In genomic region chr16:4896249-4897027, GRCm38 (mm10) we compare ENCODE assay signal across 9 mouse cellular contexts. TPM values are rescaled to one million over a fixed set of nuclear protein-coding genes. Genes with fewer than 3 reads are reported as not detected.
DNase-seq lines count a peak whose midpoint lies in the region; ATAC-seq and TF ChIP-seq lines count a peak whose summit lies in the region.
"Had no signal": no experiment of that assay in that cellular context is flagged by ENCODE, and none has a peak within 500 bp of the region (broad histone marks: within the 10 kb centered on the region; RNA-seq: fewer than 3 reads in every experiment).

No protein-coding gene starts in this region.

- WGBS in lung, embryonic 14.5 days = 65% methylated on average over 5 of the region's 5 CpGs
- WGBS in forebrain, embryonic 15.5 days = 89% methylated on average over 5 of the region's 5 CpGs
- WGBS in hindbrain, embryonic 11.5 days = 62% methylated on average over 5 of the region's 5 CpGs

- peak overlapping the region; percentile 9; the same call in 1 of the 2 replicates for H3K27ac ChIP-seq in lung, embryonic 14.5 days (ENCODE audit: low read depth)
- H3K27ac ChIP-seq in forebrain, embryonic 15.5 days (replicated peaks) = no peak overlapping the region
- H3K27ac ChIP-seq in hindbrain, embryonic 11.5 days (ENCODE audit: low read depth, low read length) = no peak overlapping the region
- H3K27ac ChIP-seq: neural tube, embryonic 12.5 days had no signal

- H3K4me2 ChIP-seq in lung, embryonic 14.5 days = no peak overlapping the region
- H3K4me2 ChIP-seq in forebrain, embryonic 15.5 days (replicated peaks) = no peak overlapping the region
- H3K4me2 ChIP-seq in hindbrain, embryonic 11.5 days (replicated peaks; ENCODE audit: low read depth, low read length) = no peak overlapping the region
- H3K4me2 ChIP-seq: neural tube, embryonic 12.5 days had no signal

- H3K9ac ChIP-seq in lung, embryonic 14.5 days = no peak overlapping the region
- no peak overlapping the region for H3K9ac ChIP-seq in forebrain, embryonic 15.5 days (replicated peaks)
- no peak overlapping the region for H3K9ac ChIP-seq in hindbrain, embryonic 11.5 days (ENCODE audit: low read depth, low read length)
- H3K9ac ChIP-seq: neural tube, embryonic 12.5 days had no signal

- TF ChIP-seq CTCF in lung, embryonic 14.5 days (IDR thresholded peaks at IDR 0.05; ENCODE audit: low read depth) = no peak

- H3K9me3 ChIP-seq in lung, embryonic 14.5 days (ENCODE audit: low read depth, low read length) = no peaks in the 10 kb centered on the region
- no peaks in the 10 kb centered on the region for H3K9me3 ChIP-seq in forebrain, embryonic 15.5 days
- no peaks in the 10 kb centered on the region for H3K9me3 ChIP-seq in hindbrain, embryonic 11.5 days (ENCODE audit: control insufficient read depth, low read length)
- H3K9me3 ChIP-seq: neural tube, embryonic 12.5 days had no signal

- ATAC-seq in lung, embryonic 14.5 days (ENCODE audit: insufficient read depth) = no peak
- ATAC-seq in forebrain, embryonic 15.5 days (replicated peaks) = no peak
- no peak for ATAC-seq in hindbrain, embryonic 11.5 days (ENCODE audit: low FRiP score)
- no peak for ATAC-seq in erythroblast, adult 5-6 weeks (replicated peaks; ENCODE audit: low FRiP score, poor library complexity, severe bottlenecking)

- H3K4me3 ChIP-seq in lung, embryonic 14.5 days (ENCODE audit: low read depth, low read length) = no peak overlapping the region
- H3K4me3 ChIP-seq in forebrain, embryonic 15.5 days = no peak overlapping the region
- H3K4me3 ChIP-seq in hindbrain, embryonic 11.5 days (ENCODE audit: low read depth, low read length) = no peak overlapping the region
- H3K4me3 ChIP-seq: neural tube, embryonic 12.5 days had no signal

- no peak for DNase-seq in lung, embryonic 14.5 days
- DNase-seq in lung, postnatal 25 days (ENCODE audit: low spot score) = no peak
- peak; percentile 83 to 88 for DNase-seq in heart, adult 18-20 months
- DNase-seq in kidney, adult 9 months = peak; percentile 96
- peak; percentile 77 for DNase-seq in skeletal muscle tissue, adult 2 months (ENCODE audit: low read depth, low spot score)
- DNase-seq in hindbrain, embryonic 11.5 days (ENCODE audit: low spot score) = no peak

- no peaks in the 10 kb centered on the region for H3K27me3 ChIP-seq in lung, embryonic 14.5 days (ENCODE audit: insufficient read depth, low read length)
- H3K27me3 ChIP-seq in forebrain, embryonic 15.5 days = no peaks in the 10 kb centered on the region
- H3K27me3 ChIP-seq in hindbrain, embryonic 11.5 days (ENCODE audit: control insufficient read depth, insufficient read depth, low read length) = no peaks in the 10 kb centered on the region
- H3K27me3 ChIP-seq: neural tube, embryonic 12.5 days had no signal

- H3K4me1 ChIP-seq in lung, embryonic 14.5 days (ENCODE audit: insufficient read depth) = no peaks in the 10 kb centered on the region
- peaks cover 4% of the 10 kb centered on the region; the same call in 1 of the 2 replicates for H3K4me1 ChIP-seq in forebrain, embryonic 15.5 days
- no peaks in the 10 kb centered on the region for H3K4me1 ChIP-seq in hindbrain, embryonic 11.5 days (replicated peaks; ENCODE audit: control insufficient read depth, insufficient read depth, low read length)
- H3K4me1 ChIP-seq: neural tube, embryonic 12.5 days had no signal

- 0 out of 2 replicates have a peak, but pooled peaks cover 15% of the 10 kb centered on the region for H3K36me3 ChIP-seq in lung, embryonic 14.5 days (ENCODE audit: insufficient read depth)
- 0 out of 2 replicates have a peak, but pooled peaks cover 2% of the 10 kb centered on the region for H3K36me3 ChIP-seq in forebrain, embryonic 15.5 days
- no peaks in the 10 kb centered on the region for H3K36me3 ChIP-seq in hindbrain, embryonic 11.5 days (ENCODE audit: control insufficient read depth, insufficient read depth, low read length)
- H3K36me3 ChIP-seq: neural tube, embryonic 12.5 days had no signal

RNA-seq across cellular contexts. Expression of gene Mgrn1, which starts 10.4 kb away (rescaled TPM):
- 88.0 and 88.8 TPM in 2 replicates for polyA plus RNA-seq in lung, embryonic 14.5 days (2014; fragmentation: Nextera tagmentation; extraction: Ambion mirVana)
- total RNA-seq in heart, adult 18-20 months (2021) = 100 to 1,000 TPM; 165 to 167 TPM
- 95.8 and 102 TPM in 2 replicates for polyA plus RNA-seq in forebrain, embryonic 15.5 days (2015; fragmentation: Nextera tagmentation; extraction: Ambion mirVana)
- 61.3 and 68.8 TPM in 2 replicates for polyA plus RNA-seq in hindbrain, embryonic 11.5 days (2014; fragmentation: Nextera tagmentation; extraction: Ambion mirVana)
- total RNA-seq in erythroblast, adult 5-6 weeks (2015; ENCODE audit: low replicate concordance) = 5.9 and 6.5 TPM in 2 replicates
- 2.0 and 3.3 TPM in 2 replicates for total RNA-seq in erythroblast, adult 5-6 weeks (2017; ENCODE audit: low replicate concordance)

RNA-seq across cellular contexts. Expression of gene Ubald1, which starts 16.3 kb away (rescaled TPM):
- 38.7 and 39.3 TPM in 2 replicates for polyA plus RNA-seq in lung, embryonic 14.5 days (2014; fragmentation: Nextera tagmentation; extraction: Ambion mirVana)
- total RNA-seq in heart, adult 18-20 months (2021) = 10 to 100 TPM; 14.3 to 19.7 TPM
- 45.1 and 47.6 TPM in 2 replicates for polyA plus RNA-seq in forebrain, embryonic 15.5 days (2015; fragmentation: Nextera tagmentation; extraction: Ambion mirVana)
- 26.1 and 28.9 TPM in 2 replicates for polyA plus RNA-seq in hindbrain, embryonic 11.5 days (2014; fragmentation: Nextera tagmentation; extraction: Ambion mirVana)
- total RNA-seq in erythroblast, adult 5-6 weeks (2015; ENCODE audit: low replicate concordance) = 26.8 and 39.6 TPM in 2 replicates
- total RNA-seq in erythroblast, adult 5-6 weeks (2017; ENCODE audit: low replicate concordance) = 9.5 and 18.3 TPM in 2 replicates

RNA-seq across cellular contexts. Expression of gene Nudt16l1, which starts 42.1 kb away (rescaled TPM):
- polyA plus RNA-seq in lung, embryonic 14.5 days (2014; fragmentation: Nextera tagmentation; extraction: Ambion mirVana) = 145 and 154 TPM in 2 replicates
- total RNA-seq in heart, adult 18-20 months (2021) = 10 to 100 TPM; 19.1 to 20.4 TPM
- polyA plus RNA-seq in forebrain, embryonic 15.5 days (2015; fragmentation: Nextera tagmentation; extraction: Ambion mirVana) = 138 and 139 TPM in 2 replicates
- polyA plus RNA-seq in hindbrain, embryonic 11.5 days (2014; fragmentation: Nextera tagmentation; extraction: Ambion mirVana) = 131 and 138 TPM in 2 replicates
- total RNA-seq in erythroblast, adult 5-6 weeks (2015; ENCODE audit: low replicate concordance) = 5.0 and 6.9 TPM in 2 replicates
- total RNA-seq in erythroblast, adult 5-6 weeks (2017; ENCODE audit: low replicate concordance) = 0.51 and 2.2 TPM in 2 replicates

Comparison
In these comparisons a context has a peak if more than half of its experiments do, and no peak if none do; other contexts are left out.
1. DNase-seq: peak in heart, adult 18-20 months (2 of 2), kidney, adult 9 months (single experiment) and skeletal muscle tissue, adult 2 months (single experiment); none in lung, embryonic 14.5 days (single experiment), lung, postnatal 25 days (single experiment) and hindbrain, embryonic 11.5 days (single experiment).